8 mouse cellular contexts compared by ENCODE assay signal in the genomic region with DNA sequence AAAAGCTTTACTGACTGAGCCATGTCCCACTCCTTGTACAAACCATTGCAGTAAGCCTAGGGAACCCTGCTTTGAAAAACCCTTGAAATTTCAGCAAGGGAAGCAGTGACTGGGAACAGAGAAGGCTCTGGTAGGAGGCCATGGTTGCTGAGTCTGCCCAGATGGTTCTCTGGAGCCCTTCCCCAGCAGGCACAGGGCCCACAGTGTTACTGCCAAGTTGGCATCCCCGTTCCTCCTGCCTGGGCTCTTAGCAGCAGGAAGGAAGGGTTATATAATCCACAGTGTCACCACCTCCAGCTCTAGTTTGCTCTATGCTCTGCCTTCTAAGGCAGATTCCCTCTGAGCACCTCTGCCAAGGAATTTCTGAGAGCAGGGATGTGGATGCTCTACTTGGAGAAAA.
DNase-seq lines count a peak whose midpoint lies in the region; ATAC-seq lines count a peak whose summit lies in the region.

No protein-coding gene starts in this region.

- peak; percentile 9 to 63 for DNase-seq in adrenal gland, adult (ENCODE audit: inconsistent age in 2 of 2, low spot score in 1 of 2)
- no peak for DNase-seq in adrenal gland, postnatal 4 days (ENCODE audit: low spot score in 2 of 2)
- peak; percentile 63 for DNase-seq in adrenal gland, postnatal 14 days
- peak; percentile 84 to 92 for DNase-seq in frontal cortex, postnatal 36 days (ENCODE audit: low spot score in 2 of 2)
- peak; percentile 75 to 80 for DNase-seq in layer of hippocampus, postnatal 25 days (ENCODE audit: extremely low spot score in 1 of 2, low spot score in 1 of 2)
- no peak for DNase-seq in liver
- DNase-seq in liver, embryonic 11.5 days (ENCODE audit: low spot score), result no peak

- 58% methylated on average over 1 of the region's 1 CpGs for WGBS in liver, embryonic 11.5 days

- H3K4me3 ChIP-seq in liver, embryonic 11.5 days (ENCODE audit: low read depth, low read length), result no peak overlapping the region

- no peaks in the 10 kb centered on the region for H3K27me3 ChIP-seq in liver, embryonic 11.5 days (replicated peaks; ENCODE audit: control insufficient read depth, insufficient read depth, low read length)

- no peak overlapping the region for H3K4me2 ChIP-seq in liver, embryonic 11.5 days

- H3K27ac ChIP-seq in liver, embryonic 11.5 days (ENCODE audit: low read depth, low read length), result no peak overlapping the region

- H3K9ac ChIP-seq in liver, embryonic 11.5 days (ENCODE audit: low read depth, low read length), result no peak overlapping the region

- no peak for ATAC-seq in liver, embryonic 11.5 days (replicated peaks; ENCODE audit: low FRiP score)
- no peak for ATAC-seq in CD4-positive, CD25-positive, alpha-beta regulatory T cell, adult 4 months

- no peaks in the 10 kb centered on the region for H3K36me3 ChIP-seq in liver, embryonic 11.5 days (ENCODE audit: control insufficient read depth, insufficient read depth, low read length)

- H3K9me3 ChIP-seq in liver, embryonic 11.5 days (ENCODE audit: control insufficient read depth, low read length), result no peaks in the 10 kb centered on the region

- no peaks in the 10 kb centered on the region for H3K4me1 ChIP-seq in liver, embryonic 11.5 days (replicated peaks; ENCODE audit: control insufficient read depth, insufficient read depth, low read length)

Comparison
In these comparisons a context has a peak if more than half of its experiments do, and no peak if none do; other contexts are left out.
1. DNase-seq: peak in adrenal gland, adult (2 of 2), adrenal gland, postnatal 14 days (single experiment), frontal cortex, postnatal 36 days (2 of 2) and layer of hippocampus, postnatal 25 days (2 of 2); none in adrenal gland, postnatal 4 days (0 of 2), liver (single experiment) and liver, embryonic 11.5 days (single experiment).